Mouse (Mus musculus): Measurements from ENCODE around the gene Eid2.

- peak; percentile 64; the same call in 1 of the 2 replicates for TF ChIP-seq CTCF (IDR thresholded peaks at IDR 0.05; ENCODE audit: borderline replicate concordance, extremely low read depth, insufficient read depth, insufficient read length)
- TF ChIP-seq POLR2A (IDR thresholded peaks at IDR 0.05; ENCODE audit: borderline replicate concordance, extremely low read depth, insufficient read depth, insufficient read length, poor library complexity, severe bottlenecking): no peak
These were observed 31.4 kb downstream of the Eid2 start for GRCm38 (mm10) chr7:28298837-28299625.

Measured in brain, embryonic 14.5 days (tissue).